Mouse (Mus musculus) hindbrain, embryonic 16.5 days (tissue): ENCODE measurements around the gene Grid1. TPM values are rescaled to one million over a fixed set of nuclear protein-coding genes. Genes with fewer than 3 reads are reported as not detected.

Experiments
- ATAC-seq: fragments of 200-750 bp; cut with Nextera tagmentation; 2 replicates; pipeline ENCODE4 v1.8.0; 2017; ENCODE audit warnings: moderate TSS enrichment, moderate library complexity
- H3K27ac ChIP-seq: fragments of 300-500 bp; sonication (generic); 2 replicates; pipeline ENCODE4 v1.5.1; 2014; ENCODE audit warnings: low read depth, mild to moderate bottlenecking, control low read depth, low read length, moderate library complexity
- H3K27me3 ChIP-seq: fragments of 300-500 bp; sonication (generic); replicated peaks from 2 replicates; pipeline ENCODE4 v1.6.1; 2014; ENCODE audit warnings: low read length; ENCODE audit not compliant: control insufficient read depth, insufficient read depth
- H3K36me3 ChIP-seq: fragments of 300-500 bp; sonication (generic); 2 replicates; pipeline ENCODE4 v1.6.1; 2014; ENCODE audit warnings: mild to moderate bottlenecking, low read length, moderate library complexity, mixed read lengths; ENCODE audit not compliant: control insufficient read depth, insufficient read depth
- H3K4me1 ChIP-seq: fragments of 300-500 bp; sonication (generic); 2 replicates; pipeline ENCODE4 v1.6.1; 2014; ENCODE audit warnings: low read depth, low read length; ENCODE audit not compliant: control insufficient read depth, insufficient read depth
- H3K4me2 ChIP-seq: fragments of 300-500 bp; sonication (generic); 2 replicates; pipeline ENCODE4 v1.6.1; 2014; ENCODE audit warnings: mild to moderate bottlenecking, low read length, control low read depth, moderate library complexity
- H3K4me3 ChIP-seq: fragments of 300-500 bp; sonication (generic); 2 replicates; pipeline ENCODE4 v1.5.1; 2014; ENCODE audit warnings: mild to moderate bottlenecking, low read length, control low read depth, moderate library complexity
- H3K9ac ChIP-seq: fragments of 300-500 bp; sonication (generic); 2 replicates; pipeline ENCODE4 v1.6.1; 2014; ENCODE audit warnings: low read depth, mild to moderate bottlenecking, control low read depth, low read length, moderate library complexity
- H3K9me3 ChIP-seq: fragments of 300-500 bp; sonication (generic); 2 replicates; pipeline ENCODE4 v1.6.1; 2014; ENCODE audit warnings: mild to moderate bottlenecking, low read length, moderate library complexity; ENCODE audit not compliant: control insufficient read depth
- WGBS: fragments of 180-500 bp; shearing (Covaris S2); extraction: QIAGEN DNeasy Blood & Tissue Kit; methylation state at CpG from one replicate; pipeline ENCODE4 v1.1.7; 2014; 5-methylcytosine and 5-hydroxymethylcytosine counted together
- polyA plus RNA-seq: library from polyadenylated mRNA; unstranded; fragments of >200 nt; fragmentation: Nextera tagmentation; extraction: Ambion mirVana; gene quantifications from 2 replicates; pipeline ENCODE4 v1.2.1, GENCODE M21; 2015

The Grid1 gene
- polyA plus RNA-seq, 1 experiment from 2014 or later: 7.1 TPM

- no peaks in the 10 kb centered on the region for H3K4me1 ChIP-seq
- peak; percentile 38; the same call in 1 of the 2 replicates for ATAC-seq
- no peak overlapping the region for H3K4me3 ChIP-seq
- H3K9ac ChIP-seq: no peak overlapping the region
- H3K9me3 ChIP-seq: no peaks in the 10 kb centered on the region
- H3K36me3 ChIP-seq: no peaks in the 10 kb centered on the region
- no peaks in the 10 kb centered on the region for H3K27me3 ChIP-seq
- no peak overlapping the region for H3K4me2 ChIP-seq
- 51% methylated on average over 4 of the region's 4 CpGs for WGBS
- no peak overlapping the region for H3K27ac ChIP-seq
These were observed 430.5 kb downstream of the Grid1 start for GRCm38 (mm10) chr14:35250412-35250811.

- no peak overlapping the region for H3K4me2 ChIP-seq
- 0 out of 2 replicates have a peak, but pooled peaks have one; percentile 63 for ATAC-seq
- no peaks in the 10 kb centered on the region for H3K36me3 ChIP-seq
- H3K27me3 ChIP-seq: no peaks in the 10 kb centered on the region
- H3K4me3 ChIP-seq: no peak overlapping the region
- no peaks in the 10 kb centered on the region for H3K4me1 ChIP-seq
- no peak overlapping the region for H3K9ac ChIP-seq
- no peaks in the 10 kb centered on the region for H3K9me3 ChIP-seq
- 31% methylated on average over 2 of the region's 2 CpGs for WGBS
- H3K27ac ChIP-seq: no peak overlapping the region
These were observed 434.6 kb downstream of the Grid1 start for GRCm38 (mm10) chr14:35254477-35254876.

- no peaks in the 10 kb centered on the region for H3K4me1 ChIP-seq
These were observed 450.4 kb downstream of the Grid1 start for GRCm38 (mm10) chr14:35270260-35270659.

GRCm38 (mm10) chr14:35309201-35309600 is 489.3 kb downstream of the Grid1 start:
- Histone ChIP-seq H3K4me1 (no peaks in the 10 kb centered on the region), H3K27ac (no peak overlapping the region), H3K9ac (no peak overlapping the region), H3K36me3 (no peaks in the 10 kb centered on the region), H3K9me3 (no peaks in the 10 kb centered on the region), H3K4me3 (no peak overlapping the region), H3K4me2 (no peak overlapping the region), H3K27me3 (no peaks in the 10 kb centered on the region)
- ATAC-seq: no peak
- 96% methylated on average over 7 of the region's 7 CpGs for WGBS

More at GRCm38 (mm10) chr14:35270260-35270659, 450.4 kb downstream of the Grid1 start:
- no peak overlapping the region for H3K27ac ChIP-seq
- no peak for ATAC-seq
- no peaks in the 10 kb centered on the region for H3K9me3 ChIP-seq
- H3K36me3 ChIP-seq: no peaks in the 10 kb centered on the region
- 86% methylated on average over 4 of the region's 4 CpGs for WGBS
- H3K4me3 ChIP-seq: no peak overlapping the region
- no peak overlapping the region for H3K4me2 ChIP-seq
- H3K27me3 ChIP-seq: no peaks in the 10 kb centered on the region
- H3K9ac ChIP-seq: no peak overlapping the region

GRCm38 (mm10) chr14:35313380-35314299 is 493.7 kb downstream of the Grid1 start:
- Histone ChIP-seq H3K4me2 (no peak overlapping the region), H3K36me3 (no peaks in the 10 kb centered on the region), H3K27me3 (no peaks in the 10 kb centered on the region), H3K4me1 (no peaks in the 10 kb centered on the region), H3K9ac (no peak overlapping the region), H3K4me3 (no peak overlapping the region), H3K9me3 (no peaks in the 10 kb centered on the region), H3K27ac (no peak overlapping the region)
- WGBS: 66% methylated on average over 5 of the region's 5 CpGs
- ATAC-seq: peak; percentile 52

- no peak overlapping the region for H3K9ac ChIP-seq
- no peak overlapping the region for H3K27ac ChIP-seq
- WGBS: 85% methylated on average over 1 of the region's 1 CpGs
- H3K4me2 ChIP-seq: no peak overlapping the region
- no peak for ATAC-seq
- no peaks in the 10 kb centered on the region for H3K9me3 ChIP-seq
- H3K36me3 ChIP-seq: peaks cover 2% of the 10 kb centered on the region; the same call in 1 of the 2 replicates
- H3K4me3 ChIP-seq: no peak overlapping the region
- H3K27me3 ChIP-seq: no peaks in the 10 kb centered on the region
- H3K4me1 ChIP-seq: no peaks in the 10 kb centered on the region
These were observed 506.4 kb downstream of the Grid1 start for GRCm38 (mm10) chr14:35326306-35326705.

- no peak overlapping the region for H3K4me3 ChIP-seq
- 68% methylated on average over 3 of the region's 3 CpGs for WGBS
- H3K9ac ChIP-seq: no peak overlapping the region
- no peak overlapping the region for H3K4me2 ChIP-seq
- H3K27ac ChIP-seq: no peak overlapping the region
- H3K27me3 ChIP-seq: no peaks in the 10 kb centered on the region
- H3K4me1 ChIP-seq: no peaks in the 10 kb centered on the region
- H3K9me3 ChIP-seq: no peaks in the 10 kb centered on the region
- no peak for ATAC-seq
- no peaks in the 10 kb centered on the region for H3K36me3 ChIP-seq
These were observed 516.7 kb downstream of the Grid1 start for GRCm38 (mm10) chr14:35336561-35336960.

- no peaks in the 10 kb centered on the region for H3K27me3 ChIP-seq
- H3K4me1 ChIP-seq: peaks cover 4% of the 10 kb centered on the region; the same call in 1 of the 2 replicates
- 71% methylated on average over 3 of the region's 3 CpGs for WGBS
- no peaks in the 10 kb centered on the region for H3K9me3 ChIP-seq
- no peak overlapping the region for H3K4me3 ChIP-seq
- no peaks in the 10 kb centered on the region for H3K36me3 ChIP-seq
- no peak overlapping the region for H3K4me2 ChIP-seq
- no peak for ATAC-seq
- H3K9ac ChIP-seq: no peak overlapping the region
- no peak overlapping the region for H3K27ac ChIP-seq
These were observed 536.1 kb downstream of the Grid1 start for GRCm38 (mm10) chr14:35356011-35356410.

GRCm38 (mm10) chr14:35356480-35357085 is 536.7 kb downstream of the Grid1 start:
- Histone ChIP-seq H3K4me3 (no peak overlapping the region), H3K36me3 (no peaks in the 10 kb centered on the region), H3K27ac (no peak overlapping the region), H3K4me1 (peaks cover 4% of the 10 kb centered on the region; the same call in 1 of the 2 replicates), H3K4me2 (no peak overlapping the region), H3K9me3 (no peaks in the 10 kb centered on the region), H3K27me3 (no peaks in the 10 kb centered on the region), H3K9ac (no peak overlapping the region)
- WGBS: 61% methylated on average over 6 of the region's 6 CpGs
- no peak for ATAC-seq
